Mouse (Mus musculus): ENCODE measurements at regions not wholly inside any gene's neighbourhood (a gene's known extent, or its start where the extent isn't known, plus 50 kb on each side); places are given as distances from the start of the nearest gene placed in this dataset.

DNA sequence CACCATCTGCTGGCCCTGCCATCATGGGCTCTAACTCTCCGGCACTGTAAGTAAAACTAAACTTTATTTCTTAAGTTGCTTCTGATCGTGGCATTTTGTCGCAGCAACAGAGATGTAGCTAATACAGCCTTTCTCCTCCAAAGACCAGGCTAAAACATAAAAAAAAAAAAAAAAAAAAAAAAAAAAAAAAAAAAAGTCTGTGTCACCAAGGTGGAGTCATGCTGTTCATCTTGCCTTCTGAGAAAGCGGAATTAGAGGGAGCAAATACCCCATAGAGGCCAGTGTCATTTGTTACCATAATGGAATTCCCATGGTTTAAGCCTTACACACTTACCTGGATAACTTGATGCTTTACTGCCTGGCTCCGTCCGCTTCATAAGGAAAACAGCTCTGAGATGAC is 136.9 kb upstream of the Rybp start:
- Histone ChIP-seq H3K9ac (no peak overlapping the region), H3K4me1 (replicated peaks) (0 out of 2 replicates have a peak, but pooled peaks cover 2% of the 10 kb centered on the region), H3K36me3 (no peaks in the 10 kb centered on the region), H3K27ac (no peak overlapping the region), H3K4me3 (no peak overlapping the region), H3K4me2 (no peak overlapping the region), H3K27me3 (peaks cover 12% of the 10 kb centered on the region), H3K9me3 (replicated peaks) (no peaks in the 10 kb centered on the region)
- WGBS: 93% methylated on average over 6 of the region's 6 CpGs
- ATAC-seq (replicated peaks; ENCODE audit: insufficient number of reproducible peaks, insufficient read depth, low FRiP score, low read depth): no peak

DNA sequence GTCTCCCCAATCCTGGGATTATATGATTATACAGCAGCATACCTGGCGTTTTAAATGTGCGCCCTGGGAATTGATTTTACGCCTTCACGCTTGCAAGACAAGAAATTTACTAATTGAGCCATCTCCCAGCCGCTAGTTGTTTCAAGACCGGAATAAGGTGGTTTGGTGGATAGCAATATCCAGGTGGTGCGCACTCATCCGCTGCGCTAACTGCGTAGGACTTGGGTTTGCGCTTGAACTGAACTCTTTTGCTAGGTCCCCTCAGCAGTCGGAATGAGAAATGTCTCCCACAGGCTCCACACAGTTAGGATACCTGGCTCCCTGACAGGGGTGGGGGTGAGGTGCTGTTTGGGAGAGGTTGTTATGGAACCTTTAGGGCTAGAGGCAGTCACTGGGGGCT is 136.4 kb upstream of the Rybp start:
- H3K4me3 ChIP-seq: no peak overlapping the region
- H3K27ac ChIP-seq: no peak overlapping the region
- peaks cover 12% of the 10 kb centered on the region for H3K27me3 ChIP-seq
- 93% methylated on average over 12 of the region's 12 CpGs for WGBS
- ATAC-seq (replicated peaks; ENCODE audit: insufficient number of reproducible peaks, insufficient read depth, low FRiP score, low read depth): no peak
- H3K4me1 ChIP-seq (replicated peaks): 0 out of 2 replicates have a peak, but pooled peaks cover 2% of the 10 kb centered on the region
- no peaks in the 10 kb centered on the region for H3K36me3 ChIP-seq
- no peak overlapping the region for H3K4me2 ChIP-seq
- no peaks in the 10 kb centered on the region for H3K9me3 ChIP-seq (replicated peaks)
- H3K9ac ChIP-seq: no peak overlapping the region

DNA sequence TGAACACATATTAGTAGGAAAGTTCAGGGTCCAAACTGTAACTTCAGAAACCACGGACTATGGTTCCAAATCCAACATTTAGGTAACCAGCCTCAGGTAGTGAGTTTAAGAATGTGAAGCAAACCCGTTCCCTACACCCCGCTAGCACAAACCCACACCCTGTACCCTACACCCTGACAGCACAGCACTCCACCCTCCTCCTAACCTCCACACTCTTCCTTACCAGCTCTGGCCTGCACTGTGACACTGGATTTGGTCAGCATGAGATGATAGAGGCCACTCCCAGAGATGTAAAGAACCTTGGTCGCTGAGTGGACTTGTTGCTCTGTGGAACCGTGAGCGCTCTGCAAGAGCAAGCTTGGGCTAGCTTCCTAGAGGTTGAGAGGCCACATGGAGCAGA is 135.3 kb upstream of the Rybp start:
- no peak for ATAC-seq (replicated peaks; ENCODE audit: insufficient number of reproducible peaks, insufficient read depth, low FRiP score, low read depth)
- H3K4me2 ChIP-seq: no peak overlapping the region
- H3K36me3 ChIP-seq: no peaks in the 10 kb centered on the region
- H3K4me3 ChIP-seq: no peak overlapping the region
- H3K4me1 ChIP-seq (replicated peaks): 0 out of 2 replicates have a peak, but pooled peaks cover 2% of the 10 kb centered on the region
- WGBS: 83% methylated on average over 6 of the region's 6 CpGs
- no peak overlapping the region for H3K9ac ChIP-seq
- H3K27ac ChIP-seq: no peak overlapping the region
- no peaks in the 10 kb centered on the region for H3K9me3 ChIP-seq (replicated peaks)
- peaks cover 12% of the 10 kb centered on the region for H3K27me3 ChIP-seq

DNA sequence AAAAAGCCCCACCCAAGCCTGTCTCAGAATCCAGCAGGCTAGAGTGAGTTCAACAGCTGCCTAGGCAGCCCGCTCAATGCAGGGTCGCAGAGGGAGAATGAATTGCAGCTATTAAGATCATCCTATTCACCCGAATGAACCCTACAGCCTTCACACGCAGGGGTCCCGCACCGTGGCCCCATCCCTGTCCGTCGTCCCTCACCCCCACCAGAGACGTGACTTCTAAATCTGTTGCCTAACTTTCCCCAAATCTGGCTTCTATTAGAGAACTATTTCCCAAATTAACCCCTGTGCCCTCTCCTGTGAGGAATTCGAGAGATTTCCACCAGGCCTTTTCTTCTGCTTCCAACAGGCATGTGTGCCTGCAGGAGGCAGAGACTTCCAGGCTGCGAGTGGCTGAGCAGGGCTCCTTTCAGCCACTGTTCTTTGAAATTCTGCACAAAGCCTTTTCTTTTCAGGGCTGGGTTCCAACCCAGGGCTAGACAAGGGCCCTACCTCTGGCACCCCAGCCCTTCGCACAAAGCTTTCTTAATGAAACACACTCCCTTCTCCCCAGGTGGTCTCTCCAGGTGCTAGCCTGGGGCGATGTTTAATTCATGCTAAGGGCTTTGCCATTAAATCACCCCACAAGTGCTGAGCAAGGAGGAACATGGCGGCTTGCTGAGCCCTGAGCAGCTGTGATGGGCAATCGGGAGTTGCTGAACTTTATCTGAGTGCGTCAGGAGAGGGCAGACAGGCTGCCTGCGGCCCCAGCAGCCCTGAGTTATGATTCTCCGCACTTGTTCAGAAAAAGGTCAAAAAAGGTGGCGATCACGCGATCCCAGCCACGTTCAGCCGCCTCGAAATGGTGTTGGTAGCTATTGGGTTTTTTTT is 134.7 kb upstream of the Rybp start:
- ATAC-seq (replicated peaks; ENCODE audit: insufficient number of reproducible peaks, insufficient read depth, low FRiP score, low read depth): no peak
- no peaks in the 10 kb centered on the region for H3K9me3 ChIP-seq (replicated peaks)
- 44% methylated on average over 24 of the region's 24 CpGs for WGBS
- peaks cover 12% of the 10 kb centered on the region for H3K27me3 ChIP-seq
- no peak overlapping the region for H3K4me2 ChIP-seq
- no peak overlapping the region for H3K27ac ChIP-seq
- no peaks in the 10 kb centered on the region for H3K36me3 ChIP-seq
- no peak overlapping the region for H3K9ac ChIP-seq
- H3K4me1 ChIP-seq (replicated peaks): 0 out of 2 replicates have a peak, but pooled peaks cover 2% of the 10 kb centered on the region
- no peak overlapping the region for H3K4me3 ChIP-seq

DNA sequence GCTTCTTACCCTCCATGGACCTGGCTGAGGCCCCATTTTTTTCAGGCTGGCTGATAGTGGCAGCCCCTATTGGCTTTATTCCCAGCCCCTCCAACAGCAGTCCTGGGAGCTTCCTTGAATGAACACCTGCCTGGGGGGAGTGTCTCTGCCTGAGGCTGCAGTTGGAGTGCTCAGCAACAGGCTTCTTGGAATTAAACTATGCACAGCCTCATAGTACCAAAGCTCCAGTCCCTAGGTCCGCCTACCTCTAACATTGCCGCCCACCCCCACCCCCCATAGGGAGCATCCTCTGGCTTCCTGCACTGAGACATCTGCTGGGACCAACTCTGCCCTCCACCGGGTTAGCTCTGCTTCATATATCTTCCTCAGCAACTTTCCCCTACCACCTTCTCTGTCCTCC is 133.3 kb upstream of the Rybp start:
- ATAC-seq (replicated peaks; ENCODE audit: insufficient number of reproducible peaks, insufficient read depth, low FRiP score, low read depth): no peak
- Histone ChIP-seq H3K27me3 (peaks cover 12% of the 10 kb centered on the region), H3K4me1 (replicated peaks) (0 out of 2 replicates have a peak, but pooled peaks cover 2% of the 10 kb centered on the region), H3K27ac (no peak overlapping the region), H3K9ac (no peak overlapping the region), H3K36me3 (no peaks in the 10 kb centered on the region), H3K4me2 (no peak overlapping the region), H3K9me3 (replicated peaks) (no peaks in the 10 kb centered on the region), H3K4me3 (no peak overlapping the region)
- 48% methylated on average over 3 of the region's 3 CpGs for WGBS

DNA sequence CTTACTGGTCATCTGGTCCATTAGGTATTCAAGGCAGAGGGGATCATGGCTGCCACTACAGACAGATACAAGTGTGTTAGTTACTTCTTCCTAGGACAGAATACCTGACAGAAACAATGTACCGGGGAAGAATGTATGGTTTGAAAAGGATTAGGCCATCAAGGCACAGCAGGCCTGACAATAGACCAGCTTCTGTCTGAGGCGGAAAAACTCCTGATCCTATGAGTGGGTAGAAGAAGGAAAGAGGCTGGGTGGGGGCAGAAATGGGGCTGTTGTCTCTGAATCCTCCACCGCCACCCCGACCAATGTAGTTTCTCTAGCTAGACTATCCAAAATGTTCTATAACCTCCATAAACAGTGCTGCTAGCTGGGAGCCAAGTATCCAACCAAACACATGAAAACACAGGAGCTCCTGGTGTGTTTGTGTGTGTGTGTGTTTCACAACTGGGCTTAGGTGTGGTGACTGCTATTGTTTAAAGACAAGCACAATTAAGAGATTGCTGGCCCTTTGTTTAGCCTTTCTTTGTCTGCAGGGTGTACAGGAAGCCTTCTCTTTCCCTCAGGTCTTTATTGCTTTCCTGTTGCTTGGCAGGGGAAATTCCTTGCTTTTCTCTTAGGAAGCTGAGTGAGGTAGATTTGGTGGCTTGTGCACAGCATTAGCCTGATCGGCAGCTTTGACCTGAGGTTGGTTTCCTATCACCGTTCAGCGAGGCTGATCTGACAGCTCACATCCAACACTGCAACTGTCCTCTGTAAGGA is 132.7 kb upstream of the Rybp start:
- 65% methylated on average over 7 of the region's 7 CpGs for WGBS
- Histone ChIP-seq H3K36me3 (no peaks in the 10 kb centered on the region), H3K4me1 (replicated peaks) (peaks cover 8% of the 10 kb centered on the region), H3K4me3 (no peak overlapping the region), H3K27me3 (peaks cover 12% of the 10 kb centered on the region), H3K9ac (no peak overlapping the region), H3K9me3 (replicated peaks) (no peaks in the 10 kb centered on the region), H3K27ac (no peak overlapping the region), H3K4me2 (no peak overlapping the region)
- ATAC-seq (replicated peaks; ENCODE audit: insufficient number of reproducible peaks, insufficient read depth, low FRiP score, low read depth): no peak

DNA sequence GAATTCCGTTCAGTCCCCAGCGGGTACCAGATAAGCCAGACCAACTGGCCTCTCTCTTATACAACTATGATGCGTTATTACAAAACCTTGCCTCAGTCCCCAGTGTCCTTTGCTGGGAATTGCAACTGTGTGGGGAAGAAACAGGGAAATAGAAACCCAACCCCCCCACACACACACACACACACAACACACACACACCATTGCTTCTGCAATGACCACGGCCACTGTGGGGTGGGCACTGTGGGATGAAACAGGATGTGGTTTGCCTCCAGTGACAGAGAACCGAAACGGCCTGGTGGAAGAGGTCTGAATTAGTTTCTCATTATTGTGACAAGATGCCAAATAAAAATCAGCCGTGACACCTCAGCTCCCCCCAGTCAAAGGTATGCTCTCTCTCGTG is 128.8 kb upstream of the Rybp start:
- H3K9me3 ChIP-seq (replicated peaks): no peaks in the 10 kb centered on the region
- no peak overlapping the region for H3K27ac ChIP-seq
- no peaks in the 10 kb centered on the region for H3K36me3 ChIP-seq
- no peak overlapping the region for H3K4me2 ChIP-seq
- H3K27me3 ChIP-seq: no peaks in the 10 kb centered on the region
- WGBS: 66% methylated on average over 8 of the region's 8 CpGs
- ATAC-seq (replicated peaks; ENCODE audit: insufficient number of reproducible peaks, insufficient read depth, low FRiP score, low read depth): no peak
- H3K4me3 ChIP-seq: no peak overlapping the region
- no peak overlapping the region for H3K9ac ChIP-seq
- H3K4me1 ChIP-seq (replicated peaks): peaks cover 6% of the 10 kb centered on the region

DNA sequence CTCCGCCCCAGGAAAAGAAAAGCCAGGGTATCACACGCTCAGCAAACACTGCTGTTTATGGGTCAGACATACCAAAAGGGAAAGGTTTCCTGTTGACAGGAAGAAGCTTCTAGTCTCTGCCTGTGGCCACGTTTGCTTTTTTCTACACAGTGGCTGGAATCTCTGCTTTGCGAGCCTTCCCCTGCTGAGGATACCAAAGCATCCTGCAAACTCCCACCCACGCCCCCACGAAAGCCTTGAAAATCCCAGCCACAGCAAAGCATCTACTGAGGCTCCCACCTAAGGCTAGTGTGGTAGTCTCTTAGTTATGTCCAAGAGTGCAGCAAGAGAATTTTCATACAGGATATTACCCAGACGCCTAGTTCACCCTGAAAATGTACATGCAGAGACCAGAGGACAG is 128.2 kb upstream of the Rybp start:
- Histone ChIP-seq H3K36me3 (no peaks in the 10 kb centered on the region), H3K4me2 (no peak overlapping the region), H3K4me1 (replicated peaks) (peaks cover 6% of the 10 kb centered on the region), H3K9me3 (replicated peaks) (no peaks in the 10 kb centered on the region), H3K27ac (0 out of 2 replicates have a peak overlapping the region, but pooled peaks have one; percentile 33), H3K27me3 (no peaks in the 10 kb centered on the region), H3K9ac (no peak overlapping the region), H3K4me3 (no peak overlapping the region)
- 44% methylated on average over 7 of the region's 7 CpGs for WGBS
- no peak for ATAC-seq (replicated peaks; ENCODE audit: insufficient number of reproducible peaks, insufficient read depth, low FRiP score, low read depth)

DNA sequence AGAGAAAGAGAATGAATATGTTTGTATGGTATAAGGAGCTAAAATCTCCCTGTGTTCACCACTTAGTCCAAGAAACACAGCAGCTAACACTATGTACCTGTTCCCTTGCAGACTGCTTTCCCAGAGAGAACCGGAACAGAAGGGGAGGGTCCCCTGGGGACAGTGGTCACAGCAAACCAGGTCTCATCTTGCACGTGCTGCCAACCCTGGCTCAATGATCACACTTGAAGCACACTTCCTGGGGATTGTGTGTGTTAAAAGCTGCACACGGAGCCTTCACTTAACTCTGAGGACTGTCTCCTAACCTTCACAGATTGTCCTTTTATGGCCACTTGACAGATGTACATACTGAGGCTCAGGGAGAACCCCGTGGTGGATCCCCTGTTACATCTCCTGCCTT is 127.6 kb upstream of the Rybp start:
- 47% methylated on average over 4 of the region's 4 CpGs for WGBS
- H3K4me1 ChIP-seq (replicated peaks): peaks cover 6% of the 10 kb centered on the region
- H3K9me3 ChIP-seq (replicated peaks): no peaks in the 10 kb centered on the region
- no peaks in the 10 kb centered on the region for H3K27me3 ChIP-seq
- H3K9ac ChIP-seq: no peak overlapping the region
- no peak overlapping the region for H3K4me2 ChIP-seq
- H3K36me3 ChIP-seq: no peaks in the 10 kb centered on the region
- no peak for ATAC-seq (replicated peaks; ENCODE audit: insufficient number of reproducible peaks, insufficient read depth, low FRiP score, low read depth)
- 0 out of 2 replicates have a peak overlapping the region, but pooled peaks have one; percentile 33 for H3K27ac ChIP-seq
- H3K4me3 ChIP-seq: no peak overlapping the region

DNA sequence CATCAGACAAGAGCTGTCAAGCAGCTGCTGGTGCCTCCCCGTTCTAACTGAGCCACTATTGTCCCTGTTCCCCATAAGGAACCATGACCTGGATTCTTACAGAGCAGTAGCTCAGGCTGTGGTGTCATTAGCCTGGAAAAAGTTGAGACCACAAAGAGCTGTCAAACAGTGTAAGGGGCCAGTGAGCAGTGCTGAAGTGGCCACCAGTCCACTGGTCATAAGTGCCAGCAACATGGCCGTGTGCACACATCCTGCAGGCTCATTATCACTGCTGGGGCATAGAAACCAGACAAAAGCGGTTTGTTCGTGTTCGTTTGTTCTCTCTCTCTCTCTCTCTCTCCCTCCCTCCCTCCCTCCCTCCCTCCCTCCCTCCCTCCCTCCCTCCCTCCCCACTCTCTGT is 125.2 kb upstream of the Rybp start:
- Histone ChIP-seq H3K4me3 (no peak overlapping the region), H3K4me2 (no peak overlapping the region), H3K9ac (no peak overlapping the region), H3K36me3 (no peaks in the 10 kb centered on the region), H3K27ac (no peak overlapping the region), H3K9me3 (replicated peaks) (no peaks in the 10 kb centered on the region), H3K4me1 (replicated peaks) (peaks cover 6% of the 10 kb centered on the region), H3K27me3 (peaks cover 3% of the 10 kb centered on the region; the same call in 1 of the 2 replicates)
- ATAC-seq (replicated peaks; ENCODE audit: insufficient number of reproducible peaks, insufficient read depth, low FRiP score, low read depth): no peak
- 52% methylated on average over 5 of the region's 5 CpGs for WGBS

DNA sequence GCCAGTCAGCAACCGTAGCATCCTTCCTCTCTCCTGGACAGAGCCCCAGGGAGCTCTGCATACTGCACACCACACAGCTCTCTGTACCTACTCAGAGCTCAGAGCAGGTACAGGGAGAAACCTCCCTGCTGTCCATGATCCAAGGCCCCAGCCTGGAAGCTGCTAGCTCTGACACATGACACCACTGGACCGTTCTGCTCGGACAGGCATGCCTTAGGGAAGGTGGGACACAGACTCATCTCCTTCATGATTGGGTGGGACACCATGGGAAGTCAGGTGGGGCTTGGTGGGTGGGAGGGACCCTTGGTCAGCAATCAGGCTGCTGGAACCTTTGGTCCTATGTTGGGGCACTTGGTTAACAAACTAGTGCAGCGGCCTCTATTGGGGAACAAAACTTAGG is 124.7 kb upstream of the Rybp start:
- Histone ChIP-seq H3K4me3 (no peak overlapping the region), H3K9ac (no peak overlapping the region), H3K27me3 (peaks cover 3% of the 10 kb centered on the region; the same call in 1 of the 2 replicates), H3K9me3 (replicated peaks) (no peaks in the 10 kb centered on the region), H3K36me3 (no peaks in the 10 kb centered on the region), H3K4me2 (no peak overlapping the region), H3K27ac (no peak overlapping the region), H3K4me1 (replicated peaks) (peaks cover 6% of the 10 kb centered on the region)
- WGBS: 75% methylated on average over 4 of the region's 4 CpGs
- no peak for ATAC-seq (replicated peaks; ENCODE audit: insufficient number of reproducible peaks, insufficient read depth, low FRiP score, low read depth)
